Mouse (Mus musculus) cerebellum, postnatal 4 days (tissue): ENCODE results near the gene Zfp53.

Experiments
- DNase-seq, 2 experiments: peaks; one replicate each; pipeline ENCODE4 v3.0.0; 2022; ENCODE audit warnings: low spot score in 2 of 2, mixed read lengths in 1 of 2

Gene Zfp53

GRCm38 (mm10) chr17:21526270-21526669, 37.5 kb downstream of the Zfp53 start:
- no peak for DNase-seq

GRCm38 (mm10) chr17:21530645-21531330, 42.0 kb downstream of the Zfp53 start:
- no peak for DNase-seq

GRCm38 (mm10) chr17:21531621-21532020, 42.8 kb downstream of the Zfp53 start:
- no peak for DNase-seq

GRCm38 (mm10) chr17:21532101-21532951, 43.5 kb downstream of the Zfp53 start:
- DNase-seq = peak in 1 of 2 experiments; percentile 67

- no peak for DNase-seq
These were observed 45.2 kb downstream of the Zfp53 start for GRCm38 (mm10) chr17:21533961-21534360.

- peak in 1 of 2 experiments; percentile 18 for DNase-seq
These were observed 45.8 kb downstream of the Zfp53 start for GRCm38 (mm10) chr17:21534460-21535095.

GRCm38 (mm10) chr17:21535096-21536001, 46.6 kb downstream of the Zfp53 start, which contains the start of gene Zfp52:
TSS of gene Zfp52 (plus strand) at chr17:21535539.
- peak in 1 of 2 experiments; percentile 26 for DNase-seq

GRCm38 (mm10) chr17:21536096-21536495, 47.3 kb downstream of the Zfp53 start:
- DNase-seq = no peak

GRCm38 (mm10) chr17:21536676-21537075, 47.9 kb downstream of the Zfp53 start:
- no peak for DNase-seq

GRCm38 (mm10) chr17:21557831-21558230, 69.0 kb downstream of the Zfp53 start:
- no peak for DNase-seq
